Mouse (Mus musculus): ENCODE measurements around the gene Bcl2l2. TPM values are rescaled to one million over a fixed set of nuclear protein-coding genes. Genes with fewer than 3 reads are reported as not detected.

Gene Bcl2l2
- polyA plus RNA-seq, 1 experiment from 2014 or later: 8.0 TPM

DNA sequence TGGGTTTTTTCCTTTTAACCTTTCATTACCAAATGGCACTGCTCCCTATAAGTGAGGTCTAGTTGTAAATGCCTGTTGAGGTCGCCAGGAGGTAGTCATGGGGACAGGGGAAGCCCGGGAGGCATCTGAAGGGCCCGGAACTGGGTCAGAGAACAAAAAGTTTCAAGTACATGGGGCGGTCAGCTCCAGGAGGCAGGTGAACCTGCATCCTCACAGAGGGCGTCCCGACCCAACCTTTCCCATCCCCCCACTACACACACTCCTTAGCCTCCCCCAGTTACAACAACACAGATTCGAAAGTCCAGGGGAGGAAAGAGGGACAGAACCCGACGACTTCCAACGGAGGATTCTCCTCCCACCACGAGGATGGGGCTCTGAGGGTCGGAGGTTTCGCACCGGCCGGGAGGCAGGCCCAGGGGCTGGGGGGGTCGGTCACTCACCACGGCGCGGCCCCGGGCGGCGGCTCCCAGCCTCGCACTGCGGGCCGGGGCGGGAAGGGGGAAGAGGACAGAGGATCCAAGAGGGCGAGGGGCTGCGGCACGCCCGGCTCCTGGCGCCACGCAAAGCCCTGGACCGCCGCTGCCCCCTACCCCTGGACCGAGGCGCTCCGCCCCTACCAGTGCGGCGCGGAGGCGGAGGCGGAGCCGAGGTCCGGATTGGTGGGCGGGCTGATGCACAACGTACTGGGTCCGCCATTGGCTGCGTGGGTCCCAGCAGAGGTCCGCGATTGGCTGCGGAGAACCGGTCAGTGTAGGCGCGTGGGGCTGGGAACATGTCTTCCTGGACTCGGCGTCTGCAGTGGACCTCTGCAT, 19.5 kb upstream of the Bcl2l2 start:
- under 1% methylated on average over 49 of the region's 56 CpGs for WGBS
- Histone ChIP-seq H3K4me3 (ENCODE audit: low read depth, low read length) (peak overlapping the region; percentile 99), H3K9me3 (ENCODE audit: control insufficient read depth) (no peaks in the 10 kb centered on the region), H3K27me3 (replicated peaks; ENCODE audit: control insufficient read depth, insufficient read depth, low read length) (no peaks in the 10 kb centered on the region), H3K4me1 (replicated peaks; ENCODE audit: control insufficient read depth, insufficient read depth, low read length) (no peaks in the 10 kb centered on the region), H3K4me2 (replicated peaks; ENCODE audit: low read depth) (peak overlapping the region; percentile 87), H3K27ac (ENCODE audit: low read depth, low read length) (peak overlapping the region; percentile 88), H3K36me3 (ENCODE audit: control insufficient read depth, insufficient read depth) (no peaks in the 10 kb centered on the region), H3K9ac (ENCODE audit: low read depth, low read length) (peak overlapping the region; percentile 93)
- peak; percentile 26 for TF ChIP-seq CTCF (IDR thresholded peaks at IDR 0.05; ENCODE audit: low read depth)
- ATAC-seq: peak; percentile 99

DNA sequence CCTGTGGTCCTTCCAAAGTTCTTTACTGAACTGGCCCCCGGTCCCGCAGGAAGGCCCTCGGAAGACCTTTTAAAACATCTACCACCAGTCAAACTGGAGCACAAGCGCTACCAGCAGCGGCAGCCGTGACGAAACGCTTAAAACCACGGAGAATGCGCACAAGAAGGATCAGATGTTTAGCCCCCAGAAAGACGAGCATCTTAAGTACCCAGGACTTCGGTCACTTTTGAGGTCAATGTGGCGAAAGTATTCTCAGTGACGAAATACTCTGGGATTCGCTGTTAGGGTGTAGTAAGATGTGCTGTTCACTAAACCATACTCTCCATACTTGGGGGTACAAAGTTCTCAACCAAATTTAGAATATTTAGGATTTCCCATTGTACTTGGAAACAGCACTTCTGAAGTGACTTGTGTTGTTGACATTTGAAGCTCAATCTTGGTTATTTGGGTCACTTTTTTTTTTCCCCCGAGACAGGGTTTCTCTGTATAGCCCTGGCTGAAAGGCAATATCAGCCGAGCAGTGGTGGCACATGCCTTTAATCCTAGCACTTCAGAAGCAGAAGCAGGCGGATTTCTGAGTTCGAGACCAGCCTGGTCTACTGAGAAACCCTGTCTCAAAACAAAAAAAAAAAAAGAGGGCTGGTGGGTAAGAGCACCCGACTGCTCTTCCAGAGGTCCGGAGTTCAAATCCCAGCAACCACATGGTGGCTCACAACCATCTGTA, 18.7 kb upstream of the Bcl2l2 start:
- TF ChIP-seq CTCF (IDR thresholded peaks at IDR 0.05; ENCODE audit: low read depth): no peak
- H3K27ac ChIP-seq (ENCODE audit: low read depth, low read length): peak overlapping the region; percentile 88; the same call in 1 of the 2 replicates
- H3K4me2 ChIP-seq (replicated peaks; ENCODE audit: low read depth): peak overlapping the region; percentile 87
- no peaks in the 10 kb centered on the region for H3K36me3 ChIP-seq (ENCODE audit: control insufficient read depth, insufficient read depth)
- peak overlapping the region; percentile 99 for H3K4me3 ChIP-seq (ENCODE audit: low read depth, low read length)
- WGBS: 10% methylated on average over 21 of the region's 21 CpGs
- no peaks in the 10 kb centered on the region for H3K27me3 ChIP-seq (replicated peaks; ENCODE audit: control insufficient read depth, insufficient read depth, low read length)
- H3K9me3 ChIP-seq (ENCODE audit: control insufficient read depth): no peaks in the 10 kb centered on the region
- H3K9ac ChIP-seq (ENCODE audit: low read depth, low read length): peak overlapping the region; percentile 93; the same call in 1 of the 2 replicates
- no peaks in the 10 kb centered on the region for H3K4me1 ChIP-seq (replicated peaks; ENCODE audit: control insufficient read depth, insufficient read depth, low read length)
- peak; percentile 41 for ATAC-seq

DNA sequence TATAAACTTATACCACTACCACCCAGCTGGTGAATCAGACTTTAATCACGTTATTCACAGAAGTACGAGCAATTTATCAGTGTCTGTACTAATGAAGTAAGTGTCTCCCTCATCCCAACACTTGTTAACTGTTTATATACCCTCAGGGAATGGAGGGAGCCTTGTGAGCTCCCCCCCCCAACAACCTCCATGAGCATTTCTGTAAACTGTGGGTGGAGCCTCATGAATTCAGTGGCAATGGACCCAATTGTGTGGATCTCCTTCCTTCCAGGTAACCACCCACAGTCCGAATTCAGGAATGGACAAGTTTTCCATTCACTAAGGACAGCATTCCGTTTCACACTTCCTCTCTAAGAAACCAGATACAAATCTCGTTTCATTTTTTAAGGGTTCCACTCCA, 17.6 kb upstream of the Bcl2l2 start:
- Histone ChIP-seq H3K9me3 (ENCODE audit: control insufficient read depth) (no peaks in the 10 kb centered on the region), H3K4me2 (replicated peaks; ENCODE audit: low read depth) (no peak overlapping the region), H3K27ac (ENCODE audit: low read depth, low read length) (no peak overlapping the region), H3K4me1 (replicated peaks; ENCODE audit: control insufficient read depth, insufficient read depth, low read length) (no peaks in the 10 kb centered on the region), H3K27me3 (replicated peaks; ENCODE audit: control insufficient read depth, insufficient read depth, low read length) (no peaks in the 10 kb centered on the region), H3K9ac (ENCODE audit: low read depth, low read length) (no peak overlapping the region), H3K4me3 (ENCODE audit: low read depth, low read length) (no peak overlapping the region), H3K36me3 (ENCODE audit: control insufficient read depth, insufficient read depth) (no peaks in the 10 kb centered on the region)
- 74% methylated on average over 5 of the region's 5 CpGs for WGBS
- no peak for TF ChIP-seq CTCF (IDR thresholded peaks at IDR 0.05; ENCODE audit: low read depth)
- ATAC-seq: no peak

- no peak for ATAC-seq
- H3K9ac ChIP-seq (ENCODE audit: low read depth, low read length): no peak overlapping the region
- H3K27ac ChIP-seq (ENCODE audit: low read depth, low read length): no peak overlapping the region
- 50% methylated on average over 3 of the region's 3 CpGs for WGBS
- no peak overlapping the region for H3K4me2 ChIP-seq (replicated peaks; ENCODE audit: low read depth)
- H3K4me1 ChIP-seq (replicated peaks; ENCODE audit: control insufficient read depth, insufficient read depth, low read length): no peaks in the 10 kb centered on the region
- no peak overlapping the region for H3K4me3 ChIP-seq (ENCODE audit: low read depth, low read length)
- no peaks in the 10 kb centered on the region for H3K27me3 ChIP-seq (replicated peaks; ENCODE audit: control insufficient read depth, insufficient read depth, low read length)
- no peaks in the 10 kb centered on the region for H3K9me3 ChIP-seq (ENCODE audit: control insufficient read depth)
- no peaks in the 10 kb centered on the region for H3K36me3 ChIP-seq (ENCODE audit: control insufficient read depth, insufficient read depth)
- TF ChIP-seq CTCF (IDR thresholded peaks at IDR 0.05; ENCODE audit: low read depth): no peak
These were observed 16.9 kb upstream of the Bcl2l2 start for GRCm38 (mm10) chr14:54866268-54866667.

- H3K4me1 ChIP-seq (replicated peaks; ENCODE audit: control insufficient read depth, insufficient read depth, low read length): no peaks in the 10 kb centered on the region
- H3K4me3 ChIP-seq (ENCODE audit: low read depth, low read length): no peak overlapping the region
- no peak overlapping the region for H3K4me2 ChIP-seq (replicated peaks; ENCODE audit: low read depth)
- no peaks in the 10 kb centered on the region for H3K36me3 ChIP-seq (ENCODE audit: control insufficient read depth, insufficient read depth)
- no peaks in the 10 kb centered on the region for H3K27me3 ChIP-seq (replicated peaks; ENCODE audit: control insufficient read depth, insufficient read depth, low read length)
- 60% methylated on average over 5 of the region's 5 CpGs for WGBS
- no peaks in the 10 kb centered on the region for H3K9me3 ChIP-seq (ENCODE audit: control insufficient read depth)
- no peak overlapping the region for H3K9ac ChIP-seq (ENCODE audit: low read depth, low read length)
- no peak overlapping the region for H3K27ac ChIP-seq (ENCODE audit: low read depth, low read length)
- no peak for ATAC-seq
- TF ChIP-seq CTCF (IDR thresholded peaks at IDR 0.05; ENCODE audit: low read depth): peak; percentile 64
These were observed 16.2 kb upstream of the Bcl2l2 start for GRCm38 (mm10) chr14:54866936-54867335.

GRCm38 (mm10) chr14:54868026-54868425, 15.2 kb upstream of the Bcl2l2 start:
- H3K27ac ChIP-seq (ENCODE audit: low read depth, low read length): no peak overlapping the region
- 86% methylated on average over 4 of the region's 4 CpGs for WGBS
- H3K27me3 ChIP-seq (replicated peaks; ENCODE audit: control insufficient read depth, insufficient read depth, low read length): no peaks in the 10 kb centered on the region

More at GRCm38 (mm10) chr14:54868026-54868425, 15.2 kb upstream of the Bcl2l2 start:
- Histone ChIP-seq H3K36me3 (ENCODE audit: control insufficient read depth, insufficient read depth) (no peaks in the 10 kb centered on the region), H3K9ac (ENCODE audit: low read depth, low read length) (no peak overlapping the region), H3K4me1 (replicated peaks; ENCODE audit: control insufficient read depth, insufficient read depth, low read length) (0 out of 2 replicates have a peak, but pooled peaks cover 4% of the 10 kb centered on the region), H3K4me3 (ENCODE audit: low read depth, low read length) (no peak overlapping the region), H3K4me2 (replicated peaks; ENCODE audit: low read depth) (no peak overlapping the region), H3K9me3 (ENCODE audit: control insufficient read depth) (no peaks in the 10 kb centered on the region)
- ATAC-seq: no peak
- TF ChIP-seq CTCF (IDR thresholded peaks at IDR 0.05; ENCODE audit: low read depth): no peak

All from intestine, postnatal 0 days (tissue).